Mouse (Mus musculus) cerebellum, adult 11-12 months (tissue): ENCODE measurements at regions not wholly inside any gene's neighbourhood (a gene's known extent, or its start where the extent isn't known, plus 50 kb on each side); places are given as distances from the start of the nearest gene placed in this dataset.

Experiments used
- DNase-seq: peaks from one replicate; pipeline ENCODE4 v3.0.0; 2022

DNA sequence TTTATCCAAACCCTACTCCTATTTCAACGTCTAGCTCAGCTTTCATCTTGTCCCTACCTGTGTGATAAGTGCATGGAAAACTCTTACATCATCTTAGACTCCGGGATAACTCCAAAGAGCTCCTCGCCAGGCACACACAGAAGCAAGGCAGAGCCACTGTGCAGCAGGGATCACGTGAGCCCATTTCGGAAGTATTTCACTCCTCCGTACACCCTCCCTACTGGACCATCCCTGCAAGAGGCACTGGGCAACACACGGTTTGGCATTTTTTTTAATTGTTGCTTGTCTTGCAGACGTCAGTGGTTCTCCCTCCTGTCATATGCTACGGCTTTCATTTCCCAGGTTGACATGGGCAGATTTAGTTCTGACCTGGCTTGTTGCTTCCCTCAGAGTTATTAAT, 316.0 kb upstream of the Jarid2 start:
- DNase-seq, result no peak

GRCm38 (mm10) chr13:44415971-44416370, 313.3 kb upstream of the Jarid2 start:
- no peak for DNase-seq

- DNase-seq, result no peak
Observed at GRCm38 (mm10) chr13:44416986-44417385, 312.3 kb upstream of the Jarid2 start.

GRCm38 (mm10) chr13:44419056-44419455, 310.2 kb upstream of the Jarid2 start:
- no peak for DNase-seq

GRCm38 (mm10) chr13:44419472-44420226, 309.6 kb upstream of the Jarid2 start:
- DNase-seq, result no peak

DNA sequence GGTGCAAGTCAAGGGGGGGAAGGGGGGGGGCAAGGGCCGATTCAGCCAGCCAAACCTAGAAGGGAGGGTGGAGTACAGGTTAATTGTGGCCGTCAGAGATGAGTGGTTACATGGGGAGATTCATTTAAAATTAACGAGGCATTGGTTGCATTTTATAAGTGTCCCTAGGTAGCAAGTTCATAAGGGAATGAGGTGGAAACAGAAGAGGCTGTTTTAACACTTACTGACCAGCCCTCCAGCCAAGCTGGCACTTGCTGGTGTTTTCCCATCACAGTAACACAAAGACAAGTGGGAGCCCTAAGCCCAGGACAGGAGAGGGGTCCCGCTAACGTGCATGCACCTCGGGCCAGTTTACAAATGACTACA, 309.1 kb upstream of the Jarid2 start:
- no peak for DNase-seq

DNA sequence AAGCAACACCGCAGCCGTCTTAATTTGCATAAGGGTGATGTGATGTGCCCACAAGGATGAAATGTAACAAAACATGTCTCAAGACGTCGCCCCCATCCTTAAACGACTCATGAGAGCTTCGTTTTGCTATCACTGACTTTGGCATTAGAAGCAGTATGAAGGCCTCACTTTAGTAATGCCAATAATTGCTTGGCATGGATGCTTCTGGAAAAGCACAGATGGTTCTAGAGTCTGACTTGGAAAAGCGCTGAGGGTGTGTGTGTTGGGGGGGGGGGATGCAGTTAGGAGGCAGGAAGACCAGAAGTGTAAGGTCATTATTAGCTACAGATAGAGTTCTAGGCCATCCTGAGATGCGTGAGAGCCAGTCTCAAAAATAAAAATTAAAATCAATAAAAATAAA, 308.3 kb upstream of the Jarid2 start:
- DNase-seq, result no peak

DNA sequence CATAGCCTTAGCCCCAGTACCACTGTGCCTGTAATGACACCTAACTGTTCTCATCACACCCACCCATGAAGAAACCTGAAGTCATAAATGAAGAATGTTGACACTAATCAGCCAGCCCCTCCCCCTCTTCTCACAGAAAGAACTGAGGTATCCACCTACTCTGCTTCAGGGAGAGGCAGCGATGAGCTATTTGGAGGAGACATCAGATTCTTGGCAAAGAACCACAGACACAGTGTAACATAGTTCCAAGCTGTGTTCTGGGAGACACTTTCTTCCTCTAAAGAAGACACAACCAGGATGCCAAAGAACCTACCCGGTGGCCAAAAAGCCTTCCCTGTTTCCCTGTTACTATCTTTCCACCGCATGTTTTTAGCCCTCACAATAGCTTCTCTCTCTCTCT, 307.8 kb upstream of the Jarid2 start:
- no peak for DNase-seq

- no peak for DNase-seq
Observed at GRCm38 (mm10) chr13:44421922-44422321, 307.4 kb upstream of the Jarid2 start.

DNA sequence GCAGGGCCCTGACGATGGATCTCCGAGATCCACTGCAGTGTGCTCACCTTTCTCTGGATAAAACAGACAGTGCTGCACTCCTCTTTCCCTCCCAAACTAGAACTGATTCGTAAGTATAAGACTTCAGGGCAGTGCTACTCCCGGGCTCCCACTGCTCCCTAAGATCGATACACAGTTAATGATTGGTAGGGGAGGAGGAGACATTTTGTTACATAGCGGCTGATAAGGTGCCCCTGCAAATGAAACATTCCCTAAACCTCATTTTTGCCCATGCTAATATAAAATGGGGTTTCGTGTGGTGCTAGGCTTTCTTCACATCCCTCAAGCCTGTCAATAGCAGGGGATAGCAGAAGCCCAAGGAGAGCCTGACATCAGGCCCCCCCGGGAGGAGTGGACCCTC, 298.8 kb upstream of the Jarid2 start:
- DNase-seq, result no peak

DNA sequence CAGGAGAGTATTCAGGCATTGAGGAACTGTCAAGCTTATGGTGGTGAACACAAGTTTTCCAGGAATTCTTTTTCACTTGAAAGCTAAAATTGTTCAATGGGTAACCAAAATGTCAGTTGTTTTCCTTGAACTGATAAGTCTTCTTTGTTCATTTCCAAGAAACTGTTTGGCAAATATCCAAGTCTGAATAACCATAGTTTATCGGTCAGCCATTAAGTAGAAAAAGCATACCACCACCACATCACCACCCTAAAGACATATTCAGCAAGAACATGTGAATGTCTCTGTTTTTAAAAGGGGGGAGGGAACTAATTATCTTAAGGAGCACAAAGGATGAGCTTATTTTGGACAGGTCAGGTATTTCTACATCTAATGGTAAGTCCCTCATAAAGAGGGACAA, 291.6 kb upstream of the Jarid2 start:
- DNase-seq, result no peak

DNA sequence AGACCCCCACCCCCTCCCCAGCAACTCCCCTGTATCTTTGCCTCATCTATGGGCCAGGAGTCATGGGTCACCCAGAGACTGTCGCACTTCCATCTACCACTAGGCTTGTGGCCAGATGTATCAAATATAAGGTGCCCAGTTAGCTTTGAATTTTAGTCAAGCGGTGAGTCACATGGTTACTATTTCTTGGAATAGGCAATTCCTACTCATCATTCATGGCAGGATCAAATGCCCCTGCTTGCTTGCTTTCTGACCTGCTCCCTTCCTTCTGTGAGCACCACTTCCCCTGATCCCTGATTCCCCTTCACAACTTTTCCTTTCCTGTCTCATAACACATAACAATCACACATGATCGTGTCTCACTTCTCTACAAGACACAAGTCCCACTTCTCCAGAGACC, 288.2 kb upstream of the Jarid2 start:
- DNase-seq, result no peak

DNA sequence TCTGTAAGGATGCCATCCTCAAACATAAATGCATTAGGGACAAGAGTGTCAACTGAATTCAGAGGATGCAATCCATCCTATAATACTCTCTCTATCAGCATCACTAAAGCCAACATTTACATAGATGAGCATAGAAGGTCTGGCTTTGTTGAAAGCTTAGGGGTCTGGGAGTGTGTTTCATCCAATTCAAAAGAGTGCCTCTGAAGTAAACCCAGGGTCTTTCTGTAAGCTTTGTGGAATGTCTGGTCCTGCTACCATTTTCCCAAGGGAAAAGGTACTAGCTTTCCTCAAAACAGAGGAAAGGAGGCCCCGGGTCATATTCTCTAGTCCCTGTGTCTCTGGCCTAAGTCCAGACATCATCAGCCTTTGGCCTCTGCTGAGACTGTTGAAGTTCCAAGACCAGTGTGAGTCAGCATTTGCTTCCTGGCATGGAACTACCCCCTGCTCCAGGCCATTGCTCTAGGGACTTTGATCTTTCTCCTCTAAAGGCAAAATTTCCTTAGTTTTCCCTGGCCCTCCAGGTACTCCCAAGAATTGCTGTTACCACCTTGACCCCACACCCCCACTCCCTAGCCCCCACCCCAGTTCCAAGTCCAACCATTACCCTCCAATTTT, 280.0 kb upstream of the Jarid2 start:
- no peak for DNase-seq

DNA sequence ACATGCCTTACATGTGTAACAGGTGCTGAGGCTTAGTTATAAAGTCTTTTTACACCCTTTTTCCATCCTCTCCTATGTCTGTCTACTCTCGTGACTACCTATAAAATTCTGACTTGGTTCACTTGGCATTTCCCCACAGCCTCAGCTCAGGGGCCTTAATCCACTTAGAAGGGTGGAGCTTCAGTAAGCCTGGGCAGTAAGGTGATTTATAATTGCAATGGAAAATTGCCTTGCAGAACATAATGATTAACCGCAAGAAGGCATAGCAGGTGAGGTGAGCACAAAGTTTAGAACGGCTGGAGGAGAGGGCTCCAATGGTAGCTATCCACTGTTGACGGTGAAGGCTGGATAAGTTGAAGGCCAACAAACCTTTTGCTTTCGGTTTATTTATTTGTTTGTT, 278.1 kb upstream of the Jarid2 start:
- DNase-seq, result no peak

DNA sequence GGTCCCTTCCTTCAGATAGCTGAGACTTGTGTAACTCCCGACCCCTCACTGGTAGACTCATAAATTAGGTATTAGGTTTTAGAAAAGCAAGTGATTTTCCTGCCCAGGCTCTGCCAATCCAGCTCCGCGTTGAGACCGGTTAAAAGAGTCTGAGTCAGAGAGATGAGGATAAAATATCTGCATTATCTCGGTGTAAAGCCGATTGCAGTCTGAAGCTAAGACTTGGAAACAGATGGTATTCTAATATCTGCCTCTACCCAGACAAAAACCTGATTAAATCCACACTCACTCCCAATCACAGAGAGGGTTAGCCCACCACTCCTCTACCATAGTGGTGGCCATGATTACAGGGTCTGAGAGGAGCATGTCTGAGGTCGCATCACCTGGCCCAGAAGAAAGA, 276.1 kb upstream of the Jarid2 start:
- no peak for DNase-seq

DNA sequence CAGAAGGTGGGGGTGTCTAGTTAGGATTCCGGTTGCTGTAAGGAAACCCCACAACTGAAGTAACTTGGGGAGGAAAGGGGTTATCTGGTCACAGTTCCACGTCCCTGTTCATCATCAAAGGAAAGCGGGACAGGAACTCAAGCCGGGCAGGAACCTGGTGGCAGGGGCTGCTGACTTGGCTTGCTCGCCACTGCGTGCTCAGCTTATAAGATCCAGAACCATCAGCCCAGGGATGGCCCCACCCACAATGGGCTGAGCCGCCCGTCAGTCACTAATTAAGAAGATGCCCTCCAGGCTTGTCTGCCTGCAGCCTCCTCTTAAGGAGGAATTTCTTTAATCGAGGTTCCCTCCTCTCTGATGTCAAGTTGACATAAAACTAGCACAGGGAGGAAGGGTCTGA, 275.1 kb upstream of the Jarid2 start:
- DNase-seq, result no peak

- DNase-seq, result no peak
Observed at GRCm38 (mm10) chr13:44455193-44455592, 274.1 kb upstream of the Jarid2 start.

- DNase-seq, result no peak
Observed at GRCm38 (mm10) chr13:44458744-44459143, 270.5 kb upstream of the Jarid2 start.

DNA sequence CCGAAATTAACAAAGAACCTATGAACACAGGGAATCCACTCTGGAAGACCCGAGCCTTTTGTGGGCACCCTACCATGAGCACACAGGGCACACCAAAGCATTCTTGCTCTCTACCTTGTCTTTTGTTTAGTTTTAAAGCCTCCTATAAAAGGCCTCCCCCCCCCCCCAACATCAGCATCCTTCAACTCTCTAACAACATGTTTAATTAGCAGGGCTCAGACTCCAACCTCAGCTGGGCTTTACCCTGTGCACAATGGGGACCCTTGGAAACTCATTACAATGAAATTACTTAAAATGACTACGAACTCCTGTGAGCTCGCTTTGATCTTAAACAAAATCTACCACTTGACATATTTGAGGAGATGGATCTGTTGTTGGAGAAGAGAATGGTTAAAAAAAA, 270.1 kb upstream of the Jarid2 start:
- no peak for DNase-seq

- DNase-seq, result no peak
Observed at GRCm38 (mm10) chr13:44463675-44464074, 265.6 kb upstream of the Jarid2 start.

DNA sequence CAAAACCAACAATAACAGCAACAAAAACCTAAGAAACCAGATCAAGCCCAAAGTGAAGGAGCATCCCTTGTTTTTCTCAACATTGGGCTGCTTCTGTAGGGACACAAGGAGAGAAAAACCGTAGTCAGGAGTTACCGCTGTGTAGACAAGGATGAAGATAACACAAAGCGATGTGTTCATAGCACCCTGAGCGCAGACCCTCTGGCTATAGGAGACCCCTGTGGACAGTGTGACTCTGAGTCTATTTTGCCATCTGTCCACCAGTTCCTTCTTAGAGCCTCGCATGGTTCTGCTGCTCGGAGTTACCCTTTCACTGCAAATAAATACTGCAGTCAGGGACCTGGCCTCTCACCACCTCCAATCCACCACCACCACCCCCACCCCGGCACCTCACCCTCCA, 263.7 kb upstream of the Jarid2 start:
- peak; percentile 52 for DNase-seq

DNA sequence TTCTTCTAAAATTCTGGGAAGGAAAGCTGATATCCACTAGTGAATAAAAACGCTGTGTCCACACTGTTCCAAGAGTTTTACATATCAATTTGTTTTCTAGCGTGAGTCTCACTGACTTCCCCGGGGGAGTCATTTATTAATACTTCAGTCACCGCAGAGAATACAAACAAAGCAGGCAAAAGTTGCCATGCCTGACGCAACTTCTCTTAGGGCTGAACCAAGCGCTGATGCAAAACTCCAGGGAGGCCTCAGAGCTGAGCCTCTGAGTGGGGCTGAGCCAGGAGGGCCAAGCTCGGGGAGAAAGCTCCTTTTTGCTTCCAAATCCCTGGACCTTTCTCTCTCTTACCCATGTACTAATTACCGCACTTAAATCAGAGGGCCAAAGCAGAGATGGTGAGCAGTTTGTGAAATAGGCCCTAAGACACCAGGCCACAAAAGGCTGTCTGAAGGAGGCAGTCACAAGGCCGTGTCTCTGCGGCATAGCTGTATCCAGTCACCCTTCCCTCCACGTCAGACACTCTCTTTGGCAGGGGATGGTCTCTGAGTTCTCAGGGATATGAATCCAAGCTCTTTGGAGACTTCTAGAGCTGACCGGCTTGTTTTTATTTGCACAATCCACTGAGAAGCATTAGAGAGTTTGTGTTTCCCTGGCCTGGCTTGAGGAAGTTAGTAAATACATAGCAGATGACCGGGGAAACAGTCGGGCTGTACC, 260.2 kb upstream of the Jarid2 start:
- no peak for DNase-seq

- DNase-seq, result no peak
Observed at GRCm38 (mm10) chr13:44469675-44470074, 259.6 kb upstream of the Jarid2 start.

- DNase-seq, result no peak
Observed at GRCm38 (mm10) chr13:44473200-44473599, 256.1 kb upstream of the Jarid2 start.
